24 mouse cellular contexts compared by ENCODE assay signal in the genomic region with DNA sequence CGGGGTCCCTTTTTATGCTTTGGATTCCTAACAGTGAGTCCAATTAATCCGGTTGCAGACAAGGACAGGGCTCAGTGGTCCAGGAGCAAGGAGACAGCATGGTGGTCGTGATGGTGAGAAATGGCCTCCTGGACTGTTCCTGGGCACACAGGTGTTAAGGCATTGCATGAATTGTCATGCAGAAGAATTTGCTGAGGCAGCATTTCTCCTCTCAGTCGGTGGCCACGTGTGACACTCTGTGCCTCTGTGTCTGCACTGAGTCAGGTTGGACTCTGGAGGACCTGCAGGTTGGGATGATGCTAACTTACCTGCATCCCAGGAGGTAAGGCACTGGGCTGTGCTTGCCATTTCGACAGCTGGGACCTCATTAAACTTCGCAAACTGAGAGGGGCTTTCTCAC.
DNase-seq lines count a peak whose midpoint lies in the region; ATAC-seq and TF ChIP-seq lines count a peak whose summit lies in the region.
"Had no signal": no experiment of that assay in that cellular context is flagged by ENCODE, and none has a peak within 500 bp of the region (broad histone marks: within the 10 kb centered on the region; RNA-seq: fewer than 3 reads in every experiment).

No protein-coding gene starts in this region.

- peaks cover 42% of the 10 kb centered on the region for H3K4me1 ChIP-seq in midbrain, embryonic 13.5 days (replicated peaks)
- H3K4me1 ChIP-seq in midbrain, postnatal 0 days (ENCODE audit: insufficient read depth, low read length) = peaks cover 7% of the 10 kb centered on the region; the same call in 1 of the 2 replicates
- no peaks in the 10 kb centered on the region for H3K4me1 ChIP-seq in CH12.LX (ENCODE audit: control insufficient read depth in 1 of 2, insufficient read depth in 2 of 2)
- H3K4me1 ChIP-seq in ES-E14 (ENCODE audit: control insufficient read depth in 2 of 2, insufficient read depth in 2 of 2, low read length in 2 of 2, poor library complexity in 1 of 2) = peaks cover 0 to 2% of the 10 kb centered on the region in 2 experiments; a peak in 1 of 4 replicates
- no peaks in the 10 kb centered on the region for H3K4me1 ChIP-seq in MEL (ENCODE audit: control insufficient read depth in 1 of 2, insufficient read depth in 2 of 2, low read length in 2 of 2)
- H3K4me1 ChIP-seq in heart, embryonic 10.5 days = peaks cover 38% of the 10 kb centered on the region

- TF ChIP-seq POLR2A in CH12.LX (IDR thresholded peaks at IDR 0.05; ENCODE audit: low read depth, low read length) = no peak
- no peak for TF ChIP-seq POLR2A in MEL (IDR thresholded peaks at IDR 0.05; ENCODE audit: control insufficient read depth in 1 of 2, insufficient read depth in 1 of 2, low read depth in 1 of 2, low read length in 2 of 2, poor library complexity in 1 of 2)

- TF ChIP-seq RAD21 in CH12.LX (IDR thresholded peaks at IDR 0.05; ENCODE audit: low read depth, low read length) = no peak
- TF ChIP-seq RAD21 in MEL (IDR thresholded peaks at IDR 0.05; ENCODE audit: low read depth, low read length) = no peak

- H3K36me3 ChIP-seq in midbrain, embryonic 13.5 days = no peaks in the 10 kb centered on the region
- no peaks in the 10 kb centered on the region for H3K36me3 ChIP-seq in midbrain, postnatal 0 days (ENCODE audit: insufficient read depth, low read length)
- H3K36me3 ChIP-seq in CH12.LX (replicated peaks in 1 of 2; ENCODE audit: control insufficient read depth in 1 of 2, insufficient read depth in 1 of 2, low read length in 1 of 2) (no peaks in the 10 kb centered on the region), ES-E14 (ENCODE audit: control insufficient read depth, insufficient read depth, low read length, poor library complexity, severe bottlenecking) (no peaks in the 10 kb centered on the region), MEL (ENCODE audit: control insufficient read depth in 1 of 2, insufficient read depth in 2 of 2, low read length in 2 of 2) (no peaks in the 10 kb centered on the region)
- 0 out of 2 replicates have a peak, but pooled peaks cover 2% of the 10 kb centered on the region for H3K36me3 ChIP-seq in heart, embryonic 10.5 days
- H3K36me3 ChIP-seq: G1E had no signal

- no peak for DNase-seq in midbrain, postnatal 0 days (ENCODE audit: low spot score)
- no peak for DNase-seq in CH12.LX (ENCODE audit: extremely low read depth)
- no peak for DNase-seq in ES-E14 (ENCODE audit: low read depth, low spot score)
- no peak for DNase-seq in MEL (ENCODE audit: low read depth, low spot score)
- no peak for DNase-seq in heart, embryonic 10.5 days (ENCODE audit: low spot score)
- DNase-seq in spleen, postnatal 36 days (ENCODE audit: low spot score in 2 of 2) = no peak
- DNase-seq in frontal cortex, postnatal 10 days (ENCODE audit: low spot score in 2 of 2) = no peak
- DNase-seq: adrenal gland, adult 2 months; adrenal gland, adult 8-10 months; adrenal gland, postnatal 10 days; adrenal gland, postnatal 14 days; adrenal gland, postnatal 25 days; adrenal gland, postnatal 36 days; B cell, adult 2 months; cerebellum, adult 11 months; cerebellum, adult 11-12 months; cerebellum, adult 18-20 months; cerebellum, adult 2 months; cerebellum, adult 8-10 months had no signal

- TF ChIP-seq CTCF in midbrain, postnatal 0 days (IDR thresholded peaks at IDR 0.05) = no peak
- TF ChIP-seq CTCF in CH12.LX (conservative IDR thresholded peaks at IDR 0.05 in 1 of 2, IDR thresholded peaks at IDR 0.05 in 1 of 2; ENCODE audit: low read depth in 2 of 2, low read length in 2 of 2) (no peak), MEL (IDR thresholded peaks at IDR 0.05 in 2 of 3, conservative IDR thresholded peaks at IDR 0.05 in 1 of 3; ENCODE audit: control insufficient read depth in 1 of 3, insufficient read depth in 1 of 3, low read depth in 2 of 3, low read length in 3 of 3, poor library complexity in 1 of 3, severe bottlenecking in 1 of 3) (no peak)

- no peak overlapping the region for H3K9ac ChIP-seq in midbrain, embryonic 13.5 days (replicated peaks)
- H3K9ac ChIP-seq in midbrain, postnatal 0 days (replicated peaks; ENCODE audit: low read length, poor library complexity, severe bottlenecking) = no peak overlapping the region
- no peak overlapping the region for H3K9ac ChIP-seq in CH12.LX (ENCODE audit: insufficient read depth, low read depth)
- no peak overlapping the region for H3K9ac ChIP-seq in ES-E14 (ENCODE audit: insufficient read depth, low read depth, low read length, poor library complexity, severe bottlenecking)
- H3K9ac ChIP-seq in MEL (ENCODE audit: control insufficient read depth, low read depth, low read length, poor library complexity, severe bottlenecking) = no peak overlapping the region

- in situ Hi-C loops in CH12.LX (cut with MboI; ENCODE audit: low pct_ligation_motif_present, low pct_unique_long_range_greater_than_20kb, low sequenced_read_pairs) (no loop called here), ES-E14 (cut with MboI; ENCODE audit: low sequenced_read_pairs in 2 of 2, unreplicated experiment in 2 of 2) (no loop called here)

- no peaks in the 10 kb centered on the region for H3K27me3 ChIP-seq in midbrain, embryonic 13.5 days
- no peaks in the 10 kb centered on the region for H3K27me3 ChIP-seq in midbrain, postnatal 0 days (ENCODE audit: insufficient read depth, low read length)
- H3K27me3 ChIP-seq in CH12.LX (replicated peaks) (peaks cover 62% of the 10 kb centered on the region), MEL (ENCODE audit: control insufficient read depth in 1 of 2, insufficient read depth in 2 of 2, low read length in 2 of 2) (peaks cover 9 to 10% of the 10 kb centered on the region in 2 experiments)
- H3K27me3 ChIP-seq in heart, embryonic 10.5 days (ENCODE audit: insufficient read depth, poor library complexity, severe bottlenecking) = no peaks in the 10 kb centered on the region
- H3K27me3 ChIP-seq: Patski had no signal

- H3K9me3 ChIP-seq in midbrain, embryonic 13.5 days = no peaks in the 10 kb centered on the region
- H3K9me3 ChIP-seq in midbrain, postnatal 0 days (ENCODE audit: low read length) = no peaks in the 10 kb centered on the region
- H3K9me3 ChIP-seq in CH12.LX (replicated peaks; ENCODE audit: low read length) (no peaks in the 10 kb centered on the region), ES-E14 (ENCODE audit: control insufficient read depth, insufficient read depth, low read depth, low read length) (no peaks in the 10 kb centered on the region), MEL (replicated peaks; ENCODE audit: insufficient read depth, low read length) (no peaks in the 10 kb centered on the region)
- H3K9me3 ChIP-seq in heart, embryonic 10.5 days = no peaks in the 10 kb centered on the region

- dilution Hi-C loops in CH12.LX (cut with MboI; ENCODE audit: extremely low pct_ligation_motif_present, extremely low pct_unique_long_range_greater_than_20kb, low sequenced_read_pairs) = no loop called here

- WGBS in midbrain, embryonic 13.5 days = 82% methylated on average over 7 of the region's 7 CpGs
- WGBS in midbrain, postnatal 0 days = 76% methylated on average over 7 of the region's 7 CpGs
- 83% methylated on average over 7 of the region's 7 CpGs for WGBS in heart, embryonic 10.5 days

- TF ChIP-seq EP300 in CH12.LX (IDR thresholded peaks at IDR 0.05; ENCODE audit: low read length) (no peak), MEL (IDR thresholded peaks at IDR 0.05; ENCODE audit: low read depth in 1 of 2, low read length in 2 of 2) (no peak)

- H3K4me2 ChIP-seq in midbrain, embryonic 13.5 days (replicated peaks) = no peak overlapping the region
- no peak overlapping the region for H3K4me2 ChIP-seq in midbrain, postnatal 0 days (ENCODE audit: low read depth, low read length, poor library complexity, severe bottlenecking)
- no peak overlapping the region for H3K4me2 ChIP-seq in CH12.LX (ENCODE audit: insufficient read depth, low read depth, poor library complexity, severe bottlenecking)

- ATAC-seq in midbrain, embryonic 13.5 days = no peak
- ATAC-seq in midbrain, postnatal 0 days (ENCODE audit: low FRiP score) = no peak
- ATAC-seq: activated CD4-positive, CD25-positive, alpha-beta regulatory T cell, adult 4 months; CD4-positive, CD25-positive, alpha-beta regulatory T cell, adult 4 months; Patski had no signal

- H3K4me3 ChIP-seq in midbrain, embryonic 13.5 days (replicated peaks) = no peak overlapping the region
- no peak overlapping the region for H3K4me3 ChIP-seq in midbrain, postnatal 0 days (ENCODE audit: low read depth, low read length)
- H3K4me3 ChIP-seq in CH12.LX (replicated peaks in 1 of 3; ENCODE audit: low read depth in 2 of 3, low read length in 2 of 3, poor library complexity in 1 of 3) (no peak overlapping the region), ES-E14 (ENCODE audit: insufficient read depth in 1 of 2, low read depth in 1 of 2, low read length in 2 of 2, poor library complexity in 1 of 2, severe bottlenecking in 1 of 2) (no peak overlapping the region), MEL (ENCODE audit: control insufficient read depth in 1 of 2, insufficient read depth in 1 of 2, low read depth in 2 of 2, low read length in 2 of 2) (no peak overlapping the region)
- H3K4me3 ChIP-seq in heart, embryonic 10.5 days = no peak overlapping the region

- H3K27ac ChIP-seq in midbrain, embryonic 13.5 days = 0 out of 2 replicates have a peak overlapping the region, but pooled peaks have one; percentile 9
- H3K27ac ChIP-seq in midbrain, postnatal 0 days (ENCODE audit: low read depth, low read length) = no peak overlapping the region
- H3K27ac ChIP-seq in CH12.LX (ENCODE audit: insufficient read depth, low read depth) (no peak overlapping the region), ES-E14 (ENCODE audit: insufficient read depth, low read depth, low read length, poor library complexity, severe bottlenecking) (no peak overlapping the region), MEL (ENCODE audit: control insufficient read depth, low read depth, low read length) (no peak overlapping the region)
- H3K27ac ChIP-seq in heart, embryonic 10.5 days = no peak overlapping the region

- H3K79me2 ChIP-seq in CH12.LX (replicated peaks; ENCODE audit: control insufficient read depth, extremely low read depth, insufficient read depth, poor library complexity, severe bottlenecking) (no peaks in the 10 kb centered on the region), MEL (ENCODE audit: control insufficient read depth, insufficient read depth, low read length, poor library complexity) (no peaks in the 10 kb centered on the region)

TF ChIP-seq in CH12.LX, 34 proteins besides CTCF, POLR2A, EP300 and RAD21 (continues in another document):
- no peak for TF ChIP-seq ZKSCAN1 (IDR thresholded peaks at IDR 0.05; ENCODE audit: borderline replicate concordance, low read depth, low read length)
- peak; percentile 93 for TF ChIP-seq MAFK (IDR thresholded peaks at IDR 0.05; ENCODE audit: insufficient replicate concordance, low read length)

TF ChIP-seq in ES-E14, 5 proteins besides CTCF, POLR2A, EP300 and RAD21 (continues in another document):
- TF ChIP-seq CHD2 (IDR thresholded peaks at IDR 0.05; ENCODE audit: low read depth, low read length) (no peak), ZNF384 (IDR thresholded peaks at IDR 0.05; ENCODE audit: low read depth, low read length) (no peak), ZC3H11A (IDR thresholded peaks at IDR 0.05; ENCODE audit: borderline replicate concordance, low read depth, low read length) (no peak)

TF ChIP-seq in MEL, 35 proteins besides CTCF, POLR2A, EP300 and RAD21 (continues in another document):
- TF ChIP-seq MAX (IDR thresholded peaks at IDR 0.05; ENCODE audit: low read length) (no peak), RCOR1 (IDR thresholded peaks at IDR 0.05; ENCODE audit: low read depth, low read length) (no peak), CHD1 (IDR thresholded peaks at IDR 0.05; ENCODE audit: low read depth, low read length) (no peak)
